Mouse (Mus musculus): ENCODE data around the gene Trappc4. TPM values are rescaled to one million over a fixed set of nuclear protein-coding genes. Genes with fewer than 3 reads are reported as not detected.
"Not testable (repeated sequence)": the region's sequence is repeated elsewhere in the genome, so short reads cannot be mapped to it uniquely, and the experiment has no call there.

Trappc4 gene
- total RNA-seq, 1 experiment from 2014 or later, result 32.3 TPM

- no peak for ATAC-seq (replicated peaks; ENCODE audit: insufficient number of reproducible peaks, low FRiP score, low TSS enrichment, poor library complexity, severe bottlenecking)
Observed at GRCm38 (mm10) chr9:44411601-44412130, 4.3 kb upstream of the Trappc4 start.

GRCm38 (mm10) chr9:44410647-44411336 is 3.4 kb upstream of the Trappc4 start:
- ATAC-seq (replicated peaks; ENCODE audit: insufficient number of reproducible peaks, low FRiP score, low TSS enrichment, poor library complexity, severe bottlenecking), result no peak

GRCm38 (mm10) chr9:44408693-44409092 is 1.3 kb upstream of the Trappc4 start:
- not testable (repeated sequence) for ATAC-seq (replicated peaks; ENCODE audit: insufficient number of reproducible peaks, low FRiP score, low TSS enrichment, poor library complexity, severe bottlenecking)

- ATAC-seq (replicated peaks; ENCODE audit: insufficient number of reproducible peaks, low FRiP score, low TSS enrichment, poor library complexity, severe bottlenecking), result no peak
Observed at GRCm38 (mm10) chr9:44407752-44408097, 325 bp upstream of the Trappc4 start.

GRCm38 (mm10) chr9:44405011-44405410 is 2.4 kb downstream of the Trappc4 start:
- no peak for ATAC-seq (replicated peaks; ENCODE audit: insufficient number of reproducible peaks, low FRiP score, low TSS enrichment, poor library complexity, severe bottlenecking)

GRCm38 (mm10) chr9:44401081-44401480 is 6.3 kb downstream of the Trappc4 start:
- ATAC-seq (replicated peaks; ENCODE audit: insufficient number of reproducible peaks, low FRiP score, low TSS enrichment, poor library complexity, severe bottlenecking), result no peak

GRCm38 (mm10) chr9:44399795-44400114 is 7.6 kb downstream of the Trappc4 start:
- no peak for ATAC-seq (replicated peaks; ENCODE audit: insufficient number of reproducible peaks, low FRiP score, low TSS enrichment, poor library complexity, severe bottlenecking)

- ATAC-seq (replicated peaks; ENCODE audit: insufficient number of reproducible peaks, low FRiP score, low TSS enrichment, poor library complexity, severe bottlenecking), result no peak
Observed at GRCm38 (mm10) chr9:44399114-44399794, 8.1 kb downstream of the Trappc4 start.

- ATAC-seq (replicated peaks; ENCODE audit: insufficient number of reproducible peaks, low FRiP score, low TSS enrichment, poor library complexity, severe bottlenecking), result no peak
Observed at GRCm38 (mm10) chr9:44398551-44398950, 8.8 kb downstream of the Trappc4 start.

- no peak for ATAC-seq (replicated peaks; ENCODE audit: insufficient number of reproducible peaks, low FRiP score, low TSS enrichment, poor library complexity, severe bottlenecking)
Observed at GRCm38 (mm10) chr9:44398087-44398486, 9.3 kb downstream of the Trappc4 start.

- ATAC-seq (replicated peaks; ENCODE audit: insufficient number of reproducible peaks, low FRiP score, low TSS enrichment, poor library complexity, severe bottlenecking), result peak; percentile 98
Observed at GRCm38 (mm10) chr9:44396684-44397411, 10.6 kb downstream of the Trappc4 start, which contains the start of gene Slc37a4. TSS of gene Slc37a4 (plus strand) at chr9:44396852.

- peak; percentile 60 for ATAC-seq (replicated peaks; ENCODE audit: insufficient number of reproducible peaks, low FRiP score, low TSS enrichment, poor library complexity, severe bottlenecking)
Observed at GRCm38 (mm10) chr9:44391466-44391865, 15.9 kb downstream of the Trappc4 start.

GRCm38 (mm10) chr9:44389273-44389672 is 18.1 kb downstream of the Trappc4 start:
- ATAC-seq (replicated peaks; ENCODE audit: insufficient number of reproducible peaks, low FRiP score, low TSS enrichment, poor library complexity, severe bottlenecking), result peak; percentile 65; the same call in 1 of the 2 replicates

GRCm38 (mm10) chr9:44387221-44387620 is 20.2 kb downstream of the Trappc4 start:
- no peak for ATAC-seq (replicated peaks; ENCODE audit: insufficient number of reproducible peaks, low FRiP score, low TSS enrichment, poor library complexity, severe bottlenecking)

GRCm38 (mm10) chr9:44384596-44384995 is 22.8 kb downstream of the Trappc4 start:
- ATAC-seq (replicated peaks; ENCODE audit: insufficient number of reproducible peaks, low FRiP score, low TSS enrichment, poor library complexity, severe bottlenecking), result no peak

GRCm38 (mm10) chr9:44379862-44380261 is 27.5 kb downstream of the Trappc4 start:
- 0 out of 2 replicates have a peak, but pooled peaks have one; percentile 7 for ATAC-seq (replicated peaks; ENCODE audit: insufficient number of reproducible peaks, low FRiP score, low TSS enrichment, poor library complexity, severe bottlenecking)

- ATAC-seq (replicated peaks; ENCODE audit: insufficient number of reproducible peaks, low FRiP score, low TSS enrichment, poor library complexity, severe bottlenecking), result peak; percentile 97
Observed at GRCm38 (mm10) chr9:44379054-44379834, 28.2 kb downstream of the Trappc4 start, which contains the start of gene Hyou1. TSS of gene Hyou1 (plus strand) at chr9:44379490.

GRCm38 (mm10) chr9:44378153-44378730 is 29.2 kb downstream of the Trappc4 start:
- no peak for ATAC-seq (replicated peaks; ENCODE audit: insufficient number of reproducible peaks, low FRiP score, low TSS enrichment, poor library complexity, severe bottlenecking)
